Mouse (Mus musculus): ENCODE measurements around the gene Ryr1. TPM values are rescaled to one million over a fixed set of nuclear protein-coding genes. Genes with fewer than 3 reads are reported as not detected.

Gene Ryr1
- total RNA-seq, 2 experiments from 2014 or later, result 4.9 to 11.0 TPM

DNA sequence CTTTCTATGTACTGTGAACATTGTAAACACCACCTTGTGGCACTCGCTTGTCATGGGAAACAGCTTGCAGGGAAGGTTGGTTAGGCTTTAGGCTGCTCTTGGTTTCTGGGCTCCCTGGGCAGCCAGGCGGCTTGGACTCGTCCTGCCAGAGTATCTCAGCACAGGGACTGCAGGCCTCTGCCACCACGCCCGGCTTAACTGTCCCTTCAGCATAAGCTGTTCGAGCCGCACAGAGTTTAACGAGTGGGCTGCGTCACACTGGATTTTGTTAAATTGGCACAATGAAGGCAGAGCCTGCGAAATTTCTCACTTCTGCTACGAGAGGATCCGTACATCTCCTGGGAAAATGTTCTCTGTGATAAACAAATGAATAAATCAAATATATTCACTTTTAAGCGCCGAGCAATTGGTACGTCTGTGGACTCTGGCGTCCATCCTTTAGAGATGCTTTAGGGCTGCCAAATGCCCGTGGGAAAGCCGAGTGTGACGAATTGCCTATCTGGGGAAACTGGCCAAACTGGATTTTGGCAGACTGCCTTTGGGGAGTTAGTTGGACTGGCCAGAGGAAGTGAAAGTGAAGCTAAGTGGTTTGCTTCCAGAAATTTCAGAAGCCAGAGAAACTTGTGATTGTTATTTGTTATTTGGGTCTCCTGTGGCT, 81.8 kb downstream of the Ryr1 start:
- intact Hi-C loops (cut with DNase I), result no loop called here

DNA sequence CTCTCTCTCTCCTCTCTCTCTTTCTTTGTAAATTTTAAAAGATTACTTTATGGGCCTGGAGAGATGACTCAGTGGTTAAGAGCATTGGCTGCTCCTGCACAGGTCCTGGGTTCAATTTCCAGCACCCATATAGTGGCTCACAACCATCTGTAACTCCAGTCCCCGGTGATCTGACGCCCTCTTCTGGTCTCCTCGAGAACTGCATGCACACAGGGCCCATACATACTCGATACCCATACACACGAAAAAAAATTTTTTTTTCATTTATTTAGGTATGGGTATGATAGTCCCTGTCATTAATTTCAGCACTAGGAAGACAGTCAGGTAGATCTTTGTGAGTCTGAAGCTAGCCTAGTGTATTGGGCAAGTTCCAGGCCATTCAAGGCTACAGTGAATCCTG, 83.8 kb downstream of the Ryr1 start:
- no peak for DNase-seq (ENCODE audit: low spot score in 2 of 2)
- intact Hi-C loops (cut with DNase I), result no loop called here

More for the DNA sequence above, 81.8 kb downstream of the Ryr1 start:
- DNase-seq (ENCODE audit: low spot score in 2 of 2), result peak; percentile 27 to 31

DNA sequence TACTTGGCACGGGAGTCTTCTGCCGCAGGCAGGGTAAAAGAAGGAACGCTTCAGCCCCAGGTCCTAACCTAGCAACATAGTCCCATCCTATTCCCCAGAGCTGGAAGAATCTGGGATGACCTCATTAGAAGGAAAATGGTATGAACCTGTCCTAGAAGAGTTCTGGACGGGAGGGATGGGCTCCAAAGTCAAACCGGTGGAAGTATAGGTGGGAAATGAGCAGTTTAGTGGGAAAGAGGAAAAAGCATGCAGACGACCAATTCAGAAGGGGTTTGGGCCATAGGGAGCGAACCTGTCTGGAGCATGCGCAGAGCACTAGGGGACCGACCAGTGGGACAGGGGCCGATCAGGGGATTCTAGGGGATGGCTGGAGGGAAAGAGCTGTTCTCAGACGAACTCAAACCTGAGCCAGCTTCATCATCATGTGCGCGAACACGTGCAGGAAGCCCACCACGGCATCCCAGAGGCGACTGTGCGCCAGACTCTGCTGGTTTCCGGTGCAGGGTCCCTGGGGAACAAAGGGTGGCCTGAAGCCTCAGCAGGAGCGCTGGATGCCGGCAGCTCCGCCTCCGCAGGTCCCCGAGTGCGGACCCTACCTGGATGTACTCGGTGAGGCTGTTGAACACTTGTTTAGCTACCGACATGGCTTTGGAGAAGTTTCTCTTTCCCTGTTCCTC, 84.9 kb downstream of the Ryr1 start:
- no peak for DNase-seq (ENCODE audit: low spot score in 2 of 2)
- intact Hi-C loops (cut with DNase I), result loop anchor here (2.0 to 10.0 kb wide), 3 partner anchors 65 to 255 kb away; partner anchors contain the start of gene Rinl

DNA sequence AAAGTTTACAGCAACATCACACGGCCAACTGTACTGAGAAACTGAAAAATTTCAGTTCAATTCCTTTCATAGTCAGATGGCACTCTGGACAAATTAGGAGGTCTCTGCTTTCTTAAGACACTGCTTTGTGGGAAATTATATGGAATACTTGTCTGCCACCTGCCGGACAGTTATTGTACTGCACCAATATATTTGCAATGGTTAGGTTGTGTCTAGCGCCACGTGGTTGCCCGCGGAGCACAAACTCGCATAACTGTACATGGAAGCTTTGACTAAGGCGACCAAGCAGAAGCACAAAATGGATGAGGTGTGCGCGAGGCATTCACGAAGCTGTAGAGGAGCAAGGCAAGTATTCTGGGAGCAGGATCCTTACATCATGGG, 85.4 kb downstream of the Ryr1 start:
- intact Hi-C loops (cut with DNase I), result loop anchor here (2.0 to 10.0 kb wide), 3 partner anchors 65 to 255 kb away; partner anchors contain the start of gene Rinl

DNA sequence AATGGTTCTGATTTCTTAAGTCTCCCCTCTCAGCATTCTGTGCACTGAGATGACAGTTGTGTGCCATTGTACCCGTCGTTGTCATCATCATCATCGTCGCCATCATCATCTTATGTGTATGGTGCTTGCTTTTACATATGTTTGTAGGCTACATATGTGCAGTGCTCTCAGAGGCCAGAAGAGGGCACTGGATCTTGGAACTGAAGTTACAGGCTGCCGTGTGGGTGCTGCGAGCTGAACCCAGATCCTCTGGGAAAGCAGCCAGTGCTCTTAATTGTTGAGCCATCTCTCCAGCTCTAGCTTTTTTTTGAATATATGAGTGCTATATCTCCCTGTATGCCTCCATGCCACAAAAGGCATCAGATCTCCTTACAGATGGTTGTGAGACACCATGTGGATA, 87.7 kb downstream of the Ryr1 start:
- no peak for DNase-seq (ENCODE audit: low spot score in 2 of 2)
- intact Hi-C loops (cut with DNase I), result loop anchor here (10.0 kb wide), 2 partner anchors 142 to 252 kb away; partner anchors contain the start of gene Rinl

More for the DNA sequence above, 85.4 kb downstream of the Ryr1 start:
- peak; percentile 80 to 90 for DNase-seq (ENCODE audit: low spot score in 2 of 2)

DNA sequence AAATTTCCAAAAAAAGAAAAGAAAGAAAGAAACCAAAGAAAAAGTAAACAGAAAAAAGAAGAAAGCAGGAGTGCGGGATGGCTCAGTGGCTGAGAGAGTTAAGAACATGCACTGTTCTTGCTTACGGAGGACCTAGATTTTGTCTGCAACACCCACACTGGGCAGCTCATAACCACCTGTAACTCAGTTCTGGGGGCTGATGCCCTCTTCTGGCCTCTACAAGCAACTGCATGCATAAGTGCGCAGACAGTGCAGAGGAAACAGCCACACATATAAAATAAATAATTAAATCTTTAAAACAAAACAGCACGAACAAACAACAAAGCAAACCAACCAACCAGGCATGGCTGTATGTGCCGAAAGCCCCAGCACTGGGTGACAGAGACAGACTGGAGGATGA, 92.3 kb downstream of the Ryr1 start:
- DNase-seq (ENCODE audit: low spot score in 2 of 2), result no peak
- intact Hi-C loops (cut with DNase I), result loop anchor here (10.0 kb wide), 2 partner anchors 138 to 248 kb away; partner anchors contain the start of gene Rinl

DNA sequence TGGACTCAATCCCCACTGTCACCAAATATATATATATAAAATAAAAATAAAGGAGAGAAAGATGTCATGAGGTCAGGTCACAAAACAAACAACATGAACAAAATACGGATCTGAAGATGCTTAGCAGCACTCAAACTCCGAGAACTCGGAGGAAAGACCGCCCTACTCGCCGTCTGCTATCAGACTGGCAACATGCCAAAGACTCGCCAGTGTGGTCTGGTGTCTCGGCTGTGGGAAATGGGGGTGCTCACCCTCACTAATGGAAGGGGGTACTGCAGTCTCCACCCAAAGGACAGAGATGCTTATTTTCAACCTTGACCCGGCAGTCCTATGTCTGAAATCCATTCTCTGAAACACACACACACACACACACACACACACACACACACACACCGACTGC, 93.3 kb downstream of the Ryr1 start:
- intact Hi-C loops (cut with DNase I), result loop anchor here (10.0 kb wide), 2 partner anchors 137 to 247 kb away; partner anchors contain the start of gene Rinl
- DNase-seq (ENCODE audit: low spot score in 2 of 2), result no peak

DNA sequence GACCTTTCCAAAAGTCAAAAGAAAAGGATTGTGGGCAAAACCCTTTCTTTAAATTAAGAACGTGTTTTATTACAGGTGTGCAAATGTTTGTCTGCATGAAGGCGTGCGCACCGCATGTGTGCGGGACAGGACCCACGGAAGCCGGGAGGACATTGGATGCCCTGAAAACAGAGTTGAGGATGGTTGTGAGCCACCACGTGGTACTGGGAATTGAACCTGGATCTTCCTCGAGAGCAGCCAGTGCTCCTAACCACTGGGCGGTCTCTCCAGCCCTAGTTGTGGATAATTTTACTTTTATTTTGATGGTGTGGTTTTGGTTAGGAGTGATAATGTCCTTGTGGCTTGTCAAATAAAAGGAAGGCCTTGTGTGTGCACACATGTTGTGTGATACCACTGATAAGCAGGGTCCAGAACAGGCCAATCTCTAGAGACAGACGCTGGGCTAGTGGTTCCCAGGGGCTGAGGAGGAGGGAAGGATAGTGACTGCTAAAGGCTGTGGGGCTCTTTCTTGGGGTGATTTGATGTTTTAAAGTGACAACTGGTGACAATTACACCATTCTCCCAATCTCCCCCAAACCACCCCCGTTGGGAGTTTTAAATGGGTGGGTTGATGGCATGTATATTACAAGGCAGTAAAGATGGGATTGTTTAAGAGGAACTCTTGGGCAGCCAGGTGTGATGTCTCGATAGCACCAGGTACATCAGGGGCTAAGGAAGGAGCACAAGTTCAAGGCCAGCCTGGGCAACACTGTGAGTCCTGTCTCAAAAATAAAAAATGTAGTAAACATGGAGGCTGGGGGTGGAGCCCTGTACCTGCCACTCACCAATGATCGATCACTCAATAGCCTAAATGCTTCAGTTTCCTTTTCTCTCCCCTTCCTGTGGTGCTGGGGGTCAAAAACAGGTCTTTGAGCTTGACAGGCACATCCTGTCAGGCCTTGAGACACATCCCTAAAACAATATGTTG, 95.0 kb downstream of the Ryr1 start:
- no peak for DNase-seq (ENCODE audit: low spot score in 2 of 2)
- intact Hi-C loops (cut with DNase I), result loop anchor here (10.0 kb wide), 2 partner anchors 135 to 245 kb away; partner anchors contain the start of gene Rinl

DNA sequence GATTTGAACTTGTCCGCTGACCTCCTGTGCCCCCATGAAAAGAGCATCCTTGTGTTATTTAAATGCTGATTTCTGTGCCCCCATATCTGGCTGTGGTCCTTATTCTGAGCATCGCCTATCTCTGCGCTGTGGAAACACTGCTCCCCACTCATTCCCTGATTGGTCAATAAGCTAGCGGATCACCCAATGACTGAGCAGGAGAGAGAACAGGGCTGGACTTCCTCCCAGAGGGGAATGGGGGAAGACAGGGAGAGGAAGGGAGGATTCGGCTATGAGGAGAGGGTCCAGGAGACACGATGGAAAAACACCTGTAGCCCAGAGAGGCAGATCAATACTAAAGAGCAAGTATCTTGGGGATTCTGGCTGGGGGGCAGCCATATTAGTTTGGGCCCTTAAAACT, 96.2 kb downstream of the Ryr1 start:
- no peak for DNase-seq (ENCODE audit: low spot score in 2 of 2)
- intact Hi-C loops (cut with DNase I), result no loop called here

DNA sequence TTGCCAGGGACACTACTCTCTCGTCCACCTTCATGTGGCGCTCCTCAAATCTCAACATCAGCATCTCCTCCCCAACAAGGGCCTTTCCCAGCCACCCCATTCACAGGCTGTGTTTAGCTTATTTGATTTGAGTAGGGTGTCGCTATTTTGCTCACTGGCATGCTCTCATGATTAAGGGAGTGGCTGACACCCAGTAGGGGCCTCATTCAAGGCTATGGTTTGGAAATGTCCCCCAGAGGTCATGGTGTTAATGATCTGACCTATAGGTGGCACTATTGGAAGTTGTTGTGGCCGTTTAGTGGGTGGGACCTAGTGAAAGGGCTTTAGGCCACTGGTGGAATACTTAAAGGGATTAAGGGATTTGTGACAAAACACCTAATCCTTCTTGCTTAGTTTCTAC, 98.2 kb downstream of the Ryr1 start:
- no peak for DNase-seq (ENCODE audit: low spot score in 2 of 2)
- intact Hi-C loops (cut with DNase I), result no loop called here

DNA sequence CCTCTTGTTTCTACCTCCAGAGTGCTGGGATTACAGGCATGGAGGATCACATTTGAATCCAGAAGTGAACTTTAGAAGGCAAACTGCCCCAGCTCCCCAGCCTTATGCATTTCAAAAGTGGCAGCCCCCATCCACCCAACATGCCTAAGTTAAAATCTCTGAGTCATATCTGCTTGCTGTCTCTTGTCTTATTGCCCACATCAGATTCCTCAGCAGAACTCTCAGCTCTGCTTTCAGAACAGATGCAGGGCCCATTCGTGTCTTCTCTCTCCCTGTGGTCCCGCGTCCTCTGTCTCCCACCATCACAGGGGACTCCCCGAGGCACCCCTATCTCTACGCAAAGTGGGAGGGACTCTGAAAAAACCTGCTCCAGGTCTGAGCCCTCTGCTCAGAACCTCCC, 98.8 kb downstream of the Ryr1 start:
- no peak for DNase-seq (ENCODE audit: low spot score in 2 of 2)
- intact Hi-C loops (cut with DNase I), result no loop called here

DNA sequence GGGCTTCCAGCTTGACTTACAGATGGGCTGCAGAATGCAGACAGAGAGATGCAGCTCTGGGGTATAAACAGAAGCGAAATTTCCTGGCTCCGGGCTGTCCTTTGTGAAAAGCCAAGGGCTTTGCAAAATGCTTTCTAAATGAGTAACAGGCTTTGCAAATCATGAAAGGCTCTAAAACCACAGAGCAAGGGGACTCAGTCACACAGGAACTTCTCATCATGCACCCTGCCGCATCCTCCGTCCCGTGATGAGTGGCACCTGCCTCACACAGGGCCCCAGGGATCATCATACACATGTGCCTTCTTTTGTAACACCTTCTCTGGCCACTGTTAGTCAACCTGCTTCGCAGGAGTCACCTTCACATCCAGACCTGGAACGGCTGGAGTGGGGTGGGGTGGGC, 99.4 kb downstream of the Ryr1 start:
- DNase-seq (ENCODE audit: low spot score in 2 of 2), result no peak
- intact Hi-C loops (cut with DNase I), result no loop called here

DNA sequence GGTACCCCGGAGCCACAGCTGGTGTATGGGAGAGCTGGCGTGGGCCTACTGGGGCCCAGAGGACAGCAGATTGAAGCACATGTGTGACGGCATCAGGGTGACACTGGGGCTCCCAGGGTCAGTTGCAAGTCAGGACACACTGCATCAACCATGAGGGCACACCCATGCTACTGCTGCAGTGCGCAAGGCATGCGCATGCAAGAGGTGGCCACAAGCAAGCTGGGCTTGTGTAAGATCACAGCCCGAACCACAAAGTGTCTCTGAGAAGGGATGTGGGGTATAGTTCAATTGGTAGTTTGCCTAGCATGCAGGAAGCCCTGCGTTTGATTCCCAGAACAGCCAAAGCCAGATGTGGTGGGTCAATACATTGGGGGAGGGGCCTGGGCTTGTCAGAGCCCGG, 101.5 kb downstream of the Ryr1 start:
- DNase-seq (ENCODE audit: low spot score in 2 of 2), result no peak
- intact Hi-C loops (cut with DNase I), result no loop called here

DNA sequence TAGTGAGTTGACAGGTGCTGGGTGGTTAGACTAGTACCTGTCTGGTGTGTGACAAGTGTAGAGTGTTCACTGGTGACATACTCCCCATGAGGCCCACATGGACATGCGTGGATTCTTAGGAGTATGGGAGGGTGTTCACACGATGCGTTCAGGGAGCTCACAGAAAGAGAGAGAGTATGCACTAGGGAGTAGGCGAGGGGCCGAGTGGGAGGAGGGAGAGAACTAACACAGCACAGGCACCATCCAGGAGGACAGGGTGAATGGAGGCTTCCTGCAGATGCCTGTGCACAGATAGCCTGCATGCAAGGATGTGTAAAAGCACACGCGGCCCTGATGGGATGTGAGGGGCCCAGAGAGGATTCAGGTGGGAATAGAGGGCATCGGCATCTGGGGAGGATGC, 102.5 kb downstream of the Ryr1 start:
- intact Hi-C loops (cut with DNase I), result no loop called here
- DNase-seq (ENCODE audit: low spot score in 2 of 2), result no peak

DNA sequence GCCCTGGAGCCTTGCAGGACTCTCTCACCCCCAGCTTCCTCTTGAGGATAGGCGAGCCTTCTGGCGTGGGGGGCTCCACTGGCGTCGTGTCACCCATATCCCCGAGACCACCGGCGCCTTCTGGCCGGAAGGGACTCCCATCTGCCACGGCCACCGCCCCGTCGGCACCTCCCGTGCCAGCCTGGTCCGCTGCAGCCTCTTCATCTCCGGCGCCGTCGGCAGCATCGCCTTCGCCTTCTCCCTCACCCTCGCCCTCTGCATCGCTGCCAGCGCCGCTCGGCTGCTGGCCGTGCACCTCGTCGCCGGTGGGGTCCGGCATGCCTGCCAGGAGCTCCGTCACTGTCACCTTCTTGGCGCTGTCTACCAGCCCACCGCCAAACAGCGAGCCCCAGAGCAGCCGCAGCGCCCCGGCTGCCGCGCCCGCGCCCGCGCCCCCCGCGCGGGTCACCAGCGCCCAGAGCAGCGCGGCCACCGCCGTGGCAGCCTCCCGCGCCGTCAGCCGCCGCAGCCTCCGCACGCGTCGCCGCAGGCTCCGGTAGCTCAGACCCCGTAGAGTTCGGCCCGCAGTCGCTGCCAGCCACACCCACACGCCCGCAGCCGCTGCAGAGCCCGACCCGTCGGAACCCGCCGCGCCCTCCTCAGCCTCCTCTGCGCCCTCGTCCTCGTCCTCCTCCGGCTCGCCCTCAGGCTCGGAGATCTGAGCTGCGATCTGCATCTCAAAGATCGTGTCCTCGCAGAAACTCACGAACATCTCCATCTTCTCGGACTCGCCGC, 105.3 kb downstream of the Ryr1 start:
- no peak for DNase-seq (ENCODE audit: low spot score in 2 of 2)
- intact Hi-C loops (cut with DNase I), result no loop called here

DNA sequence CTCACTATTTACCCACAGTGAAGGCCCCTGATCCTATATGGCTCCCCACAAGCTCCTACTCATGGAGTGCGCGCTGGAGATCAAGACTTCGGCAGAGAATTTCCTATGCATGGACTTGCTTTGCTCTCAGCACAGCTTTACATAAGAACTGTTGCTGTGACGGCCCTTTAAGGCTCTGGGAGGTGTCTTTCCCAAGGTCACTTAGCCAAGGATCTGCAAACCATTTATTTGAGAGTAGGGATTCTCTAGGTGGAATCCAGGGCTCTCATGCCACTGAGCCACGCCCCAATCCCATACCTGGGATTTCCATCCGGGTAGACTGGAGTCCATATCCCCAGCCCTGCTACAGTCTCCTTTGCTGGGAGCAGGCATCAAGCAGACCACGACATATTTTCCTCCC, 107.8 kb downstream of the Ryr1 start:
- no peak for DNase-seq (ENCODE audit: low spot score in 2 of 2)
- intact Hi-C loops (cut with DNase I), result no loop called here

DNA sequence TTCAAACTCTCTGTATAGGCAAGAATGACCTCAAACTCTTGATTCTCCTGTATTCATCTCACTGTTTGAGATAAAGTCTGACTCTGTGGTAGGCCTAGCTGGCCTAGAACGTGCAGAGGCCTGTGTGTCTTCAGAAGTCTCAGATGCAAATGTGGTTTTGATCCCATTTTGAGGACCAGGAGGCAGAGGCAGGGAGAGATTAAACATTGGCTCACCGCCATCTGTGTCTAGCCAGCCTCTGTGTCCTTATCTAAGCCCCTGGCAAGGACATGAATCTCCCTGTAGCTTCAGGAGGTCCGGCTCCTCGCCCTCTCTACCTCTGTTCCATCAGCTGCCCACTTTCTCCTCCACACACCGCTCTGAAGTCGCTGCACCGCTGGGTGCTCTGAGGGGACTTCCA, 108.5 kb downstream of the Ryr1 start:
- no peak for DNase-seq (ENCODE audit: low spot score in 2 of 2)
- intact Hi-C loops (cut with DNase I), result no loop called here

DNA sequence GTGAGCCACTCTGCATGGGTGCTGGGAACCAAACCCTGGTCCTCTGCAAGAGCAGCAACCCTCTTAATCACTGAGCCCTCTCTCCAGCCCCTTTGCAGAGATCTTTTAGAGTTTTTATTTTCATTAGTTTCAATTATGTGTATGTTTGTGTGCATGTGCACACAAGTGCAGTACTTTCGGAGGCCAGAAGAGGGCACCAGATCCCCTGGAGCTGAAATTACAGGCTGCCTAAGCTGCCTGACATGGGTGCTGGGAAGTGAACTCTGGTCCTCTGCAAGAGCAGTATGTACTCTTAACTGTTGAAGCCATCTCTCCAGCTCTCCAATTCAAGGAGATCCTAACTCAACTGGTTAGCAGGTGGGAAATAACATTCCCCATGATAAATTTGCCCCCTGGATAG, 110.0 kb downstream of the Ryr1 start:
- DNase-seq (ENCODE audit: low spot score in 2 of 2), result no peak
- intact Hi-C loops (cut with DNase I), result no loop called here

DNA sequence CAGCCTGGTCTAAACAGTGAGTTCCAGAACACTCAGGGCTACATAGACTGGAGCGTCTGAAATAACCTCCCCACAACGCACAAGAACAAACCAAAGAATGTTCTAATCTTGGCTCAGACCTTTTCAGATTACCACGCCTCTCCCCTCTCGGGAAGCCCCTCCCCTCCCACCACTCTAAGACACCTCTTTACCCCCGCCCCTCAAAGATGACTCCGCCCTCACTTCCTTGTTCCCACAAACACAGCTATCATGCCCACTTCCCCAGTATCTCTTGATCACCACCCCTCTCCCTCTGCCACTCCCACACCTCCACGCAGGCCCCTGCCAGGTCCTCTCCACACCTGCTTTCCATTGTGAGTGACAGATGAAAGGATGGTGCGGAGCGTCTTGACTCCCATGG, 116.3 kb downstream of the Ryr1 start:
- DNase-seq (ENCODE audit: low spot score in 2 of 2), result no peak
- intact Hi-C loops (cut with DNase I), result no loop called here

Measured in left cerebral cortex, postnatal 36 days (tissue).